Mouse (Mus musculus): ENCODE measurements at regions not wholly inside any gene's neighbourhood (a gene's known extent, or its start where the extent isn't known, plus 50 kb on each side); places are given as distances from the start of the nearest gene placed in this dataset. TPM values are rescaled to one million over a fixed set of nuclear protein-coding genes. Genes with fewer than 3 reads are reported as not detected.

DNA sequence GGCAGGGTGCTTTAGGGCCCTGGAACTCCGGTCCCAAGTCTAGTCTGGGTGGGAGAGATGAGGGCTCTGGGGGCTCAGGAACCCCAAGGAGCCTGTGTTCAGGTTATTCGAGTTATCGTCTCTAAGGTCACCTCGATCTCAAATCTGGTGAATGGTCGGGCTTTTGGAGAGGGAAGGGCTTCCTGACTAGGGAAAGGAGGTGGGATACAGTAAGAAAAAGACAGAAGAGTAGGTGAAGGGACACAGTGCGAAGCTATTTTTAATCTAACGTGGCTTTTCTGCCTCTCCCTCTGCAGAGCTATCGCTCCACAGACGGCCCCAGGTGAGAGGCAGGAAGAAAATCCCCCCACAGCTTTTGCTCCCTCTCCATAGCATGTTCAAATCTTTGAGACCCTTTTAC lies 81.8 kb upstream of the Hsd17b12 start:
- no peak overlapping the region for H3K4me3 ChIP-seq
- no peak overlapping the region for H3K9ac ChIP-seq
- no peak overlapping the region for H3K4me2 ChIP-seq
- no peak overlapping the region for H3K27ac ChIP-seq
- H3K27me3 ChIP-seq: peaks cover 79% of the 10 kb centered on the region
- ATAC-seq (replicated peaks; ENCODE audit: insufficient number of reproducible peaks, insufficient read depth, low FRiP score, low read depth): no peak
- peaks cover 35% of the 10 kb centered on the region for H3K4me1 ChIP-seq (replicated peaks)
- 22% methylated on average over 9 of the region's 9 CpGs for WGBS
- H3K36me3 ChIP-seq: no peaks in the 10 kb centered on the region
- no peaks in the 10 kb centered on the region for H3K9me3 ChIP-seq (replicated peaks)

DNA sequence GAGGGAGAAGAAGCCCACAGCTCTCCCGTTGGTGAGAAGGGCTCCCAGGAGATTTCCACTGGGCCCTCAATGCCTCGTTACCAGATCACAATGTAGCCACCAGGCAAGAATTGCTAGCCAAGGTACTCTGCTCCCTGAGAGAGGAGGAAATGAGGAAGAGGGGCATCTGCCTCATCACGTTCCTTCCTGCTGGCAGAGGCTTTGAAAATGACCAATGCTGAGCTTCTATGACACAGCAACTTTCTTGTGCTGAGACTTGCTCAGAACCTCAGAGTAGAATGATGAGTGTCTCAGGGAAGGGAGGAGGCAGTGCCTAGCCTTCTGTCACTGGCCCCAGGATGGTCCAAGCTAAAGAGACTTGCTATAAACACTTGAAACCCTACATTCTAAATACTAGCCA lies 78.7 kb upstream of the Hsd17b12 start:
- H3K9me3 ChIP-seq (replicated peaks): no peaks in the 10 kb centered on the region
- no peak for ATAC-seq (replicated peaks; ENCODE audit: insufficient number of reproducible peaks, insufficient read depth, low FRiP score, low read depth)
- H3K9ac ChIP-seq: no peak overlapping the region
- H3K4me3 ChIP-seq: no peak overlapping the region
- H3K27me3 ChIP-seq: peaks cover 48% of the 10 kb centered on the region
- peaks cover 14% of the 10 kb centered on the region for H3K4me1 ChIP-seq (replicated peaks)
- WGBS: 47% methylated on average over 3 of the region's 3 CpGs
- no peaks in the 10 kb centered on the region for H3K36me3 ChIP-seq
- H3K4me2 ChIP-seq: no peak overlapping the region
- no peak overlapping the region for H3K27ac ChIP-seq

DNA sequence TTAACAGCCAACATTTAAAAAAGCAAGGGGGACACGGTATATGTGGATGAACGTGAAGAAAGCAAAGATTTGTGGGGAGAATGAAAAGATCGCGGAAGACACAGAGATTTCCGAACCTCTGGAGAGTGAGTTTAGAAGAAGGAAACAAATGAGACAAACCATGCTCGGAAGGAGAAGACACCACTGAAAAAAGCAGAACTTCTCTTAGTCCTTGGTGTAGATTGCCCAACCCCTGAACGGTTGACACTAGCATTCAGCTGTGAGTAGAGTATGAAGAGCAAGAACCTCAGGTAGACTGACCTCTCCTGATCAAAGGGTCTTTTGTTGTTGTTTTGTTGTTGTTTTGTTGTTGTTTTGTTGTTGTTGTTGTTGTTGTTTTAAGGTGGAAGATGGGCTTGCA lies 75.8 kb upstream of the Hsd17b12 start:
- Histone ChIP-seq H3K27me3 (peaks cover 19% of the 10 kb centered on the region), H3K4me3 (no peak overlapping the region), H3K4me1 (replicated peaks) (no peaks in the 10 kb centered on the region), H3K9ac (no peak overlapping the region), H3K36me3 (no peaks in the 10 kb centered on the region), H3K4me2 (no peak overlapping the region), H3K27ac (no peak overlapping the region), H3K9me3 (replicated peaks) (no peaks in the 10 kb centered on the region)
- 80% methylated on average over 7 of the region's 7 CpGs for WGBS
- no peak for ATAC-seq (replicated peaks; ENCODE audit: insufficient number of reproducible peaks, insufficient read depth, low FRiP score, low read depth)

DNA sequence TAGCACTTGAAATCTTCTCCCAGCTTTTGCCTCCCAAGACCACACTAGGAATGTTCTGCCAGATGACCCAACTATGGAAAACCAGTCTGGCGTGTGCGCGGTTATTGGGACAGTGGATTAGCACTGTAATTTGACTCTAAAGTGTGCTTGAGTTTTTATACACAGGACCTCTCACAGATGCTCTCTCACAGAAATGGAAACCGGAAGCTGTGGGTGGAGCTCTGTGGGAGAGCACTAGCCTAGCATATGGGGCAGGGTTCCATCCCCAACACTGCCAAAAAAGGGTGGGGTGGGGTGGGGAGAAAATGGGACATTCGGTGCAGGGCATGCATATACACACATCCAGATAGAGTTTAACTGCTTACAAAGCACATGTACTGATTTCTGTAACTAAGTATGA lies 61.7 kb upstream of the Hsd17b12 start:
- H3K27me3 ChIP-seq: no peaks in the 10 kb centered on the region
- no peak overlapping the region for H3K4me2 ChIP-seq
- no peak overlapping the region for H3K9ac ChIP-seq
- no peaks in the 10 kb centered on the region for H3K4me1 ChIP-seq (replicated peaks)
- H3K36me3 ChIP-seq: no peaks in the 10 kb centered on the region
- H3K4me3 ChIP-seq: no peak overlapping the region
- H3K9me3 ChIP-seq (replicated peaks): no peaks in the 10 kb centered on the region
- no peak overlapping the region for H3K27ac ChIP-seq
- WGBS: 59% methylated on average over 5 of the region's 5 CpGs
- no peak for ATAC-seq (replicated peaks; ENCODE audit: insufficient number of reproducible peaks, insufficient read depth, low FRiP score, low read depth)

DNA sequence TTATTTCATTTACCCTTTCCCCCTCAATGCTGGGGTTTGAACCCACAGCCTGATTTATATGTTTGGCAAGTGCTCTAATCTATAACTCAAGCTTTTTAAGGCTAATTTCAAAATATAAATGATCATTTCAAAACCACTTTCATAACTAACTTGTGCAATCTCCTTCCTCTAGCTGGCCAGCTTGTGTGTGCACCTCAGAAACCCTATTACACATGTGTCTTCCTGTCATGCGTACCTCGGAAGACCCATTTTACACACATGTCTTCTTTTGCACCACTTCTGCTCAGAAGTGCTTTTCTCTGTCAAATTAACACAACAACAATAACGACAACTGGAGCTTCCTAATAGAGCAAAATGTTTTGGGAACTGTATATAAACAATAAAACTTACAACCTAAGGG lies 59.7 kb upstream of the Hsd17b12 start:
- Histone ChIP-seq H3K27ac (no peak overlapping the region), H3K4me3 (no peak overlapping the region), H3K36me3 (no peaks in the 10 kb centered on the region), H3K9me3 (replicated peaks) (no peaks in the 10 kb centered on the region), H3K9ac (no peak overlapping the region), H3K4me1 (replicated peaks) (no peaks in the 10 kb centered on the region), H3K27me3 (no peaks in the 10 kb centered on the region), H3K4me2 (no peak overlapping the region)
- no peak for ATAC-seq (replicated peaks; ENCODE audit: insufficient number of reproducible peaks, insufficient read depth, low FRiP score, low read depth)
- WGBS: 89% methylated on average over 3 of the region's 3 CpGs

DNA sequence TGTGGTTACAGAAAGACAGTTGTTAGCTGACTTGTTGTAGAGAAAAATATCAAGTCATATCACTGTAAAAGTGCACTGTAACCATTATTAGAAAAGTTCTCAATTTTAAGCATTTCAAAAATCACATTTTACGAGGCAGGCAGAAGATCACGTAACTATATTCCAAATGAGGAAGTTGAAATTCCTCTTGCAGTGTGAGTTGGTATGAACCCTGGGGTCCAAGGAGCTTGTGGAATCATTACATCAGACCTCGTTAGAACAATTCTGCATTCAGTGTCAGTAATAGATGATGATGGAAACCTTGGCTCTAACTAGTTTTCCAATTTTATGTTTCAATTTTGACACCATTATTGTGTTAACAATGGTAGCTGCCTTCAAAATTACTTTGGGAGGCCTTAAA lies 57.7 kb upstream of the Hsd17b12 start:
- H3K27ac ChIP-seq: no peak overlapping the region
- no peaks in the 10 kb centered on the region for H3K36me3 ChIP-seq
- H3K9me3 ChIP-seq (replicated peaks): no peaks in the 10 kb centered on the region
- no peaks in the 10 kb centered on the region for H3K4me1 ChIP-seq (replicated peaks)
- H3K9ac ChIP-seq: no peak overlapping the region
- H3K4me2 ChIP-seq: no peak overlapping the region
- ATAC-seq (replicated peaks; ENCODE audit: insufficient number of reproducible peaks, insufficient read depth, low FRiP score, low read depth): no peak
- no peaks in the 10 kb centered on the region for H3K27me3 ChIP-seq
- WGBS: 80% methylated on average over 3 of the region's 3 CpGs
- H3K4me3 ChIP-seq: no peak overlapping the region

MicroRNA genes in the stretch of these regions (microRNA counts, 519-probe panel; counts per million panel counts)
- microRNA mmu-miR-129-3p (2,561 counts per million, percentile 55 among the panel's probes with 10 or more counts), microRNA mmu-miR-129-5p (2,256 counts per million, percentile 34 among the panel's probes with 10 or more counts)

Small RNAs in the stretch of these regions (microRNA-seq; reads per million reads assigned to microRNA genes)
- gene Mir129-2: not detected
- gene Mir129b: not detected
